8 mouse cellular contexts compared by ENCODE assay signal in genomic region chr4:154159961-154160537, GRCm38 (mm10). TPM values are rescaled to one million over a fixed set of nuclear protein-coding genes. Genes with fewer than 3 reads are reported as not detected.
DNase-seq lines count a peak whose midpoint lies in the region; ATAC-seq and TF ChIP-seq lines count a peak whose summit lies in the region.

No protein-coding gene starts in this region.

- H3K27me3 ChIP-seq in cerebellum, adult 2 months (ENCODE audit: control insufficient read depth, insufficient read depth, low read length) = no peaks in the 10 kb centered on the region
- no peaks in the 10 kb centered on the region for H3K27me3 ChIP-seq in hindbrain, embryonic 10.5 days (ENCODE audit: insufficient read depth, poor library complexity, severe bottlenecking)
- no peaks in the 10 kb centered on the region for H3K27me3 ChIP-seq in liver, adult 2 months (ENCODE audit: control insufficient read depth, insufficient read depth, low read length)
- no peaks in the 10 kb centered on the region for H3K27me3 ChIP-seq in neural tube, embryonic 14.5 days (ENCODE audit: control insufficient read depth, insufficient read depth, low read length)

- TF ChIP-seq POLR2A in cerebellum, adult 2 months (IDR thresholded peaks at IDR 0.05; ENCODE audit: borderline replicate concordance, insufficient read depth, low read length) = no peak
- no peak for TF ChIP-seq POLR2A in liver, adult 2 months (IDR thresholded peaks at IDR 0.05; ENCODE audit: extremely low read depth, insufficient read depth, low read length)

- peak overlapping the region; percentile 80 for H3K4me2 ChIP-seq in neural tube, embryonic 14.5 days (ENCODE audit: low read depth, low read length)

- H3K4me3 ChIP-seq in cerebellum, adult 2 months (replicated peaks; ENCODE audit: insufficient read depth, low read depth, low read length) = peak overlapping the region; percentile 79
- H3K4me3 ChIP-seq in hindbrain, embryonic 10.5 days = peak overlapping the region; percentile 96
- H3K4me3 ChIP-seq in liver, adult 2 months (ENCODE audit: insufficient read depth, low read depth, low read length) = peak overlapping the region; percentile 90
- H3K4me3 ChIP-seq in neural tube, embryonic 14.5 days (ENCODE audit: low read depth, low read length) = peak overlapping the region; percentile 85

- H3K9ac ChIP-seq in liver, adult 2 months (ENCODE audit: low read depth, low read length) = peak overlapping the region; percentile 90
- H3K9ac ChIP-seq in neural tube, embryonic 14.5 days (replicated peaks; ENCODE audit: low read depth, low read length) = peak overlapping the region; percentile 80

- WGBS in cerebellum, adult 2 months = 1% methylated on average over 47 of the region's 47 CpGs
- WGBS in hindbrain, embryonic 10.5 days = 3% methylated on average over 47 of the region's 47 CpGs
- WGBS in liver, adult 2 months = 3% methylated on average over 47 of the region's 47 CpGs
- 1% methylated on average over 44 of the region's 47 CpGs for WGBS in neural tube, embryonic 14.5 days

- H3K4me1 ChIP-seq in cerebellum, adult 2 months (ENCODE audit: control insufficient read depth, insufficient read depth, low read length) = peaks cover 29% of the 10 kb centered on the region
- H3K4me1 ChIP-seq in hindbrain, embryonic 10.5 days (replicated peaks) = peaks cover 32% of the 10 kb centered on the region
- peaks cover 12% of the 10 kb centered on the region; the same call in 1 of the 2 replicates for H3K4me1 ChIP-seq in liver, adult 2 months (ENCODE audit: control insufficient read depth, insufficient read depth, low read length)
- peaks cover 17% of the 10 kb centered on the region for H3K4me1 ChIP-seq in neural tube, embryonic 14.5 days (ENCODE audit: control insufficient read depth, insufficient read depth, low read length)

- H3K79me2 ChIP-seq in liver, adult 2 months (ENCODE audit: control insufficient read depth, insufficient read depth, low read length) = no peaks in the 10 kb centered on the region

- H3K27ac ChIP-seq in cerebellum, adult 2 months (ENCODE audit: insufficient read depth, low read length) = peak overlapping the region; percentile 60; the same call in 1 of the 2 replicates
- peak overlapping the region; percentile 90 for H3K27ac ChIP-seq in hindbrain, embryonic 10.5 days
- peak overlapping the region; percentile 64 for H3K27ac ChIP-seq in liver, adult 2 months (replicated peaks; ENCODE audit: insufficient read depth, low read depth, low read length)
- H3K27ac ChIP-seq in neural tube, embryonic 14.5 days (ENCODE audit: low read depth, low read length) = peak overlapping the region; percentile 76

- peaks cover 40% of the 10 kb centered on the region for H3K36me3 ChIP-seq in hindbrain, embryonic 10.5 days
- H3K36me3 ChIP-seq in liver, adult 2 months (ENCODE audit: control insufficient read depth, insufficient read depth, low read length) = peaks cover 5% of the 10 kb centered on the region; the same call in 1 of the 2 replicates
- H3K36me3 ChIP-seq in neural tube, embryonic 14.5 days (ENCODE audit: control insufficient read depth, insufficient read depth, low read length) = peaks cover 23% of the 10 kb centered on the region

- TF ChIP-seq CTCF in cerebellum, adult 2 months (IDR thresholded peaks at IDR 0.05; ENCODE audit: borderline replicate concordance, insufficient read depth, low read depth, low read length) = no peak
- TF ChIP-seq CTCF in liver, adult 2 months (IDR thresholded peaks at IDR 0.05; ENCODE audit: low read depth, low read length) = no peak

- H3K9me3 ChIP-seq in hindbrain, embryonic 10.5 days = no peaks in the 10 kb centered on the region
- H3K9me3 ChIP-seq in neural tube, embryonic 14.5 days (ENCODE audit: control insufficient read depth, low read length) = no peaks in the 10 kb centered on the region

- peak; percentile 51 to 53 for DNase-seq in cerebellum, adult 2 months
- no peak for DNase-seq in cerebellum, postnatal 4 days (ENCODE audit: low spot score in 2 of 2)
- peak; percentile 57 for DNase-seq in A20 (ENCODE audit: low read depth, low spot score)
- peak; percentile 28 for DNase-seq in c-Kit-positive CD71-positive TER-119-negative erythroid progenitor cells, embryonic 14.5 days (ENCODE audit: low read depth)
- no peak for DNase-seq in hindbrain, embryonic 10.5 days (ENCODE audit: low spot score)
- DNase-seq in liver, adult 2 months (ENCODE audit: extremely low read depth, low read depth, low spot score) = no peak
- no peak for DNase-seq in urinary bladder, postnatal 25 days (ENCODE audit: low spot score)

- peak; percentile 60 for ATAC-seq in neural tube, embryonic 14.5 days (ENCODE audit: low read depth)

RNA-seq across cellular contexts. Expression of gene Tprgl, which starts 0.4 kb away (rescaled TPM):
- 261 and 272 TPM in 2 replicates for polyA plus RNA-seq in cerebellum, adult 2 months (2012; rRNA removed)
- 122 and 150 TPM in 2 replicates for polyA plus RNA-seq in hindbrain, embryonic 10.5 days (2016; fragmentation: Nextera tagmentation; extraction: Ambion mirVana)
- total RNA-seq in liver, adult 2 months (2014; rRNA removed) = 50.9 and 56.2 TPM in 2 replicates
- polyA plus RNA-seq in liver, adult 2 months (2012; rRNA removed) = 78.7 and 79.8 TPM in 2 replicates
- polyA plus RNA-seq in neural tube, embryonic 14.5 days (2014; fragmentation: Nextera tagmentation; extraction: Ambion mirVana) = 184 and 208 TPM in 2 replicates

RNA-seq across cellular contexts. Expression of gene Megf6, which starts 10.5 kb away (rescaled TPM):
- polyA plus RNA-seq in cerebellum, adult 2 months (2012; rRNA removed) = 2.6 and 2.9 TPM in 2 replicates
- polyA plus RNA-seq in hindbrain, embryonic 10.5 days (2016; fragmentation: Nextera tagmentation; extraction: Ambion mirVana) = 28.2 and 29.2 TPM in 2 replicates
- total RNA-seq in liver, adult 2 months (2014; rRNA removed) = 0.28 and 1.1 TPM in 2 replicates
- polyA plus RNA-seq in liver, adult 2 months (2012; rRNA removed) = 0.86 and 1.4 TPM in 2 replicates
- 5.0 and 13.1 TPM in 2 replicates for polyA plus RNA-seq in neural tube, embryonic 14.5 days (2014; fragmentation: Nextera tagmentation; extraction: Ambion mirVana)

RNA-seq across cellular contexts. Expression of gene Wrap73, which starts 17.9 kb away (rescaled TPM):
- 55.6 and 60.3 TPM in 2 replicates for polyA plus RNA-seq in cerebellum, adult 2 months (2012; rRNA removed)
- polyA plus RNA-seq in hindbrain, embryonic 10.5 days (2016; fragmentation: Nextera tagmentation; extraction: Ambion mirVana) = 44.3 and 52.6 TPM in 2 replicates
- 9.3 and 10.3 TPM in 2 replicates for total RNA-seq in liver, adult 2 months (2014; rRNA removed)
- 22.4 and 25.3 TPM in 2 replicates for polyA plus RNA-seq in liver, adult 2 months (2012; rRNA removed)
- polyA plus RNA-seq in neural tube, embryonic 14.5 days (2014; fragmentation: Nextera tagmentation; extraction: Ambion mirVana) = 37.3 and 39.5 TPM in 2 replicates

RNA-seq across cellular contexts. Expression of gene Trp73, which starts 20.0 kb away (rescaled TPM):
- 1.7 and 2.6 TPM in 2 replicates for polyA plus RNA-seq in cerebellum, adult 2 months (2012; rRNA removed)
- polyA plus RNA-seq in hindbrain, embryonic 10.5 days (2016; fragmentation: Nextera tagmentation; extraction: Ambion mirVana) = 1.8 and 2.7 TPM in 2 replicates
- under 0.01 TPM in 1 of 2 replicates, not detected in the other for total RNA-seq in liver, adult 2 months (2014; rRNA removed)
- polyA plus RNA-seq in liver, adult 2 months (2012; rRNA removed) = not detected in 2 replicates
- not detected in 2 replicates for polyA plus RNA-seq in neural tube, embryonic 14.5 days (2014; fragmentation: Nextera tagmentation; extraction: Ambion mirVana)

Comparison
In these comparisons a context has a peak if more than half of its experiments do, and no peak if none do; other contexts are left out.
1. DNase-seq: peak in cerebellum, adult 2 months (2 of 2), A20 (single experiment) and c-Kit-positive CD71-positive TER-119-negative erythroid progenitor cells, embryonic 14.5 days (single experiment); none in cerebellum, postnatal 4 days (0 of 2), hindbrain, embryonic 10.5 days (single experiment), liver, adult 2 months (single experiment) and urinary bladder, postnatal 25 days (single experiment).
2. Peak in every context shown above with its lines, with median percentiles within 50 percentile points of each other: H3K27ac ChIP-seq and H3K4me3 ChIP-seq.